Mouse (Mus musculus): ENCODE measurements around the gene Selenom. TPM values are rescaled to one million over a fixed set of nuclear protein-coding genes. Genes with fewer than 3 reads are reported as not detected.

Selenom gene
- polyA plus RNA-seq, 1 experiment from 2014 or later: 127 TPM

DNA sequence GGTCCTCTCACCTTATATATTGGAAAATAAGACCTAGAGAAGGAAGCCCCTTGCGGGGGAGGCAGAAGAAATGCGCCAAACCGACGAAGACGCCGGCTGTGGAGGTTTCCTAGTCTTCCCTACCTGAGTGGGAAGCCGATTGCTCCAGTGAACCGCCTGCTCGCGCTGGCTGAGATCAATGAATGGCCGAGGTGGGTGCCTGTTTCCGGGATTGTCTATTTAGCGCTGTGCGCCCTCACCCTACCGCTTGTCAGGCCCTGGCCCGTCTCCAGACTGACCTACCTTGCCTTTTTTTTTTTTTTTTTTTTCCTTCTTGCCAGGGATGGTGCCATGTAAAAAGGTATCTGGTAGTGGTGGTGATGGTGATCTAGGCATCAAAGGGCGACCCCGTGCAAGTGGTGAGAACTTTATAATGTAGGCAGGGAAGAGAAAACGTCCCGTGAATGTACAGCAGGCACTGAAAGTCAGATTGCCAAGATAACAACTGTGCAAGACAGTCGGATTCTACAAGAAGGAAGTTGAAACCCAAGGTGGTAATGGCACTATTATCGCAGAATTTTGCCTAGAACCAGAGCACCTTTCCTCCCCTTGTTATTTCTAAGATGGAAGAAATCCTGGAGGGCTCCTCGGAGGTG lies 26.1 kb downstream of the Selenom start, which contains the start of gene Smtn:
Gene Smtn (minus strand): TSS at position 162 of the 635 bp plus-strand sequence.
- Histone ChIP-seq H3K4me1 (ENCODE audit: control insufficient read depth, insufficient read depth, low read length) (no peaks in the 10 kb centered on the region), H3K9ac (replicated peaks; ENCODE audit: low read depth, low read length) (no peak within 1 kb of the TSS), H3K4me2 (ENCODE audit: low read depth, low read length) (peak within 1 kb of the TSS; percentile 68), H3K27ac (ENCODE audit: low read depth, low read length) (no peak within 1 kb of the TSS), H3K9me3 (ENCODE audit: control insufficient read depth, low read length) (no peaks in the 10 kb centered on the region), H3K4me3 (ENCODE audit: low read depth, low read length) (peak within 1 kb of the TSS; percentile 37), H3K36me3 (ENCODE audit: control insufficient read depth, insufficient read depth, low read length) (no peaks in the 10 kb centered on the region), H3K27me3 (ENCODE audit: control insufficient read depth, insufficient read depth, low read length) (no peaks in the 10 kb centered on the region)
- ATAC-seq (ENCODE audit: low read depth): no peak
- 92% methylated on average over 23 of the region's 23 CpGs for WGBS

DNA sequence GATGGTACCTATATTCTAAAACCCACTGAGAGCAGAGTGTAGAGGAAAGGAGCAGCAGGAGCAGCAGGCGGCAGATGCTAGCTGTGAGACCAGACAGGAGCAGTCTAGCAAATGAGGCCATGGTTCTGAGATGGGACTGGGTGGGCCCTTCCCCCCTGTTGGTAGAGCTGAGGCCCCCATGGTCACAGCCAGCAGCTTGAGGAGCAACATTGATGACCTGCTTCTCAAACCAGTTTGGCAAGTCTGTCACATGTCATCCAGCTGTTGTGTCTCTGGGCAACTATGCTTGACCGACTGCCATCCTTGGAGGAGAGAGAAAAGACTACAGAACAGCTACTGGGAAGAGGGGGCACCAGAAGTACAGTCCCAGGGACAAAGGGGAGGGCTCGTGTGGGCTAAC lies 27.4 kb downstream of the Selenom start:
- Histone ChIP-seq H3K9me3 (ENCODE audit: control insufficient read depth, low read length) (no peaks in the 10 kb centered on the region), H3K4me1 (ENCODE audit: control insufficient read depth, insufficient read depth, low read length) (no peaks in the 10 kb centered on the region), H3K4me3 (ENCODE audit: low read depth, low read length) (no peak overlapping the region), H3K27ac (ENCODE audit: low read depth, low read length) (no peak overlapping the region), H3K27me3 (ENCODE audit: control insufficient read depth, insufficient read depth, low read length) (no peaks in the 10 kb centered on the region), H3K4me2 (ENCODE audit: low read depth, low read length) (no peak overlapping the region), H3K36me3 (ENCODE audit: control insufficient read depth, insufficient read depth, low read length) (no peaks in the 10 kb centered on the region), H3K9ac (replicated peaks; ENCODE audit: low read depth, low read length) (no peak overlapping the region)
- 82% methylated on average over 3 of the region's 3 CpGs for WGBS
- ATAC-seq (ENCODE audit: low read depth): no peak

DNA sequence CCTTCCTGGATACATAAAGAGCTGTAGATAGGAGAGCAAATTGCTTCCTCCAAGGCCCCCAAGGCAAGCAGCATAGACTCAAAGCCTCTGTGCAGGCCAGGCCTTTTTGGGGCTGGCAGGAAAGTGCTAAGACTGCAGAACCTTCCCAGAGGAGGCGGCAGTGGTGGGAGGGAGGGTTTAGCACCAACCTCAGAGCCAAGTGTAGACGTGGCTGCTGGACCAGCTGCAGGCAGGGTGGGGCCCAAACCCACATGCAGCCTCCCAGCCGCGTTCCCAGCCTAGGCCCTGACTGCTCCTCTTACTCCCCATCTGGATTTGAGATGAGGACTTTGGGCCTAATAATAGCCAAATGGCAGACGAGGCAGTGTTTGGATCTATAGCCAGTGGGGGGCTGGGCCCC lies 28.5 kb downstream of the Selenom start:
- Histone ChIP-seq H3K4me1 (ENCODE audit: control insufficient read depth, insufficient read depth, low read length) (no peaks in the 10 kb centered on the region), H3K4me3 (ENCODE audit: low read depth, low read length) (no peak overlapping the region), H3K36me3 (ENCODE audit: control insufficient read depth, insufficient read depth, low read length) (no peaks in the 10 kb centered on the region), H3K27ac (ENCODE audit: low read depth, low read length) (no peak overlapping the region), H3K4me2 (ENCODE audit: low read depth, low read length) (no peak overlapping the region), H3K27me3 (ENCODE audit: control insufficient read depth, insufficient read depth, low read length) (no peaks in the 10 kb centered on the region), H3K9me3 (ENCODE audit: control insufficient read depth, low read length) (no peaks in the 10 kb centered on the region), H3K9ac (replicated peaks; ENCODE audit: low read depth, low read length) (no peak overlapping the region)
- 62% methylated on average over 5 of the region's 5 CpGs for WGBS
- no peak for ATAC-seq (ENCODE audit: low read depth)

DNA sequence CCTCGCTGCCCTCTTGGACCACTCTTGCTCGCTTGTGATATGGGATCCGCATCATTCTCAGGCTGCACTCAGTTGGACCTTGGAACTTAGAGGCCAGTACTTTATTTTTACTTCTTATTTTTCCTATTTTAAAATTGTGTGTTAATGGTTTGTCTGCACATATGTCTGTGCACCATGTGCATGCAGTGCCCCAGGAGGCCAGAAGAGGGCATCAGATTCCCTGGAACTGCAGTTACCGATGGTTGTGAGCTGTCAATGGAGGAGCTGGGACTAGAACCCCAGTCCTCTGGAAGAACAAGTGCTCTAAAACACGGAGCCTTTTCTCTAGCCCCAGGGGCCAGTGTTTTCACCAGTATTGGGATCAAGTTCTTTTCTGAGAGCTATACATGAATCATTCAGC lies 29.9 kb downstream of the Selenom start:
- Histone ChIP-seq H3K9ac (replicated peaks; ENCODE audit: low read depth, low read length) (no peak overlapping the region), H3K36me3 (ENCODE audit: control insufficient read depth, insufficient read depth, low read length) (no peaks in the 10 kb centered on the region), H3K4me2 (ENCODE audit: low read depth, low read length) (no peak overlapping the region), H3K4me1 (ENCODE audit: control insufficient read depth, insufficient read depth, low read length) (no peaks in the 10 kb centered on the region), H3K27me3 (ENCODE audit: control insufficient read depth, insufficient read depth, low read length) (no peaks in the 10 kb centered on the region), H3K4me3 (ENCODE audit: low read depth, low read length) (no peak overlapping the region), H3K27ac (ENCODE audit: low read depth, low read length) (no peak overlapping the region), H3K9me3 (ENCODE audit: control insufficient read depth, low read length) (no peaks in the 10 kb centered on the region)
- over 99% methylated on average over 5 of the region's 5 CpGs for WGBS
- no peak for ATAC-seq (ENCODE audit: low read depth)

DNA sequence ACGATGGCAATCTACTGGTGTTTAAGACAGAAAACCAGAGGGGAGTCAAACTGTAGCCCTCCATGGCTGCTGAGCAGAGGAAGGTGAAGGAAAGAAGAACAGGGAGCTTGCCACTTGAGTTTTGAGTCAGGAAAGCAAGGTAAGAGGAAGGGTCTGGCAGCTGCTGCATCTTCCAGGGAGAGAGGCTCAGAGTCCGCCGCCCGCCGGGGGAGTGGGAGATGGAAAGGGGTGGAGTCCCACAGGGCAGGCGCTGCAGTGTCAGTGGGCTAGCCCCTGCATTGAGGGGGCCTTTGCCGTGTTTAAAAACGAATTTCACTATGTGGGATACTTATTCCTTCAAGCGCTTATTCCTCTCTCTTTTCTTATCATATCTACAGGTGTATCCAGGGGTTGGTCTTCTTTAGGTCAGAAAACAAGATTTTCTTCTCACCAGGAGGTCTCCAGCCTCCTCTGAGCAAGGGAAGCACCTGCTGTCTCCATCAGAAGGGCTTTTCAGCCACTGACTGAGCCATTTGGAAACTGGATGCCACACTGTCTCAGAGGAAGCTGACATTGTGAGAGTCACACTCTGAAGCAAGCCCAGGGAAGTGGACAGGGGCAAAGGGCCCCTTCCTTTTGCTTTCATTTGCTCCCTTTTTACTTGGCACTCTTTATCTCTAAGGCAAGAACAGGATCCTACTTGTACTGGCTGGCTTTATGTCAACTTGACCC lies 31.2 kb downstream of the Selenom start:
- no peak for ATAC-seq (ENCODE audit: low read depth)
- no peak overlapping the region for H3K4me3 ChIP-seq (ENCODE audit: low read depth, low read length)
- H3K27ac ChIP-seq (ENCODE audit: low read depth, low read length): no peak overlapping the region
- no peaks in the 10 kb centered on the region for H3K27me3 ChIP-seq (ENCODE audit: control insufficient read depth, insufficient read depth, low read length)
- H3K36me3 ChIP-seq (ENCODE audit: control insufficient read depth, insufficient read depth, low read length): no peaks in the 10 kb centered on the region
- WGBS: 21% methylated on average over 9 of the region's 9 CpGs
- H3K4me1 ChIP-seq (ENCODE audit: control insufficient read depth, insufficient read depth, low read length): no peaks in the 10 kb centered on the region
- H3K9me3 ChIP-seq (ENCODE audit: control insufficient read depth, low read length): no peaks in the 10 kb centered on the region
- H3K4me2 ChIP-seq (ENCODE audit: low read depth, low read length): no peak overlapping the region
- H3K9ac ChIP-seq (replicated peaks; ENCODE audit: low read depth, low read length): no peak overlapping the region

DNA sequence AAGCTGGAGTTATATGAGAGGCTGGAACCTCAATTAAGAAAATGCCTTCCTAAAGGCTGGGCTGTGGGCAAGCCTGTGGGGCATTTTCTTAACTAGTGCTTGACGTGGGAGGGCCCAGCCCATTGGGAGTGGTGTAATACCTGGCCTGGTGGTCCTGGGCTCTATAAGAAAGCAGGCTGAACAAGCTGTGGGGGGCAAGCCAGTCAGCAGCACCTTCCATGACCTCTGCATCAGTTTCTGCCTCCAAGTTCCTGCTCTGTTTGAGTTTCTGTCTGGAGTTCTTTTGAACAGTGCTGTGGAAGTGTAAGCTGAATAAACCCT lies 31.7 kb downstream of the Selenom start:
- Histone ChIP-seq H3K36me3 (ENCODE audit: control insufficient read depth, insufficient read depth, low read length) (no peaks in the 10 kb centered on the region), H3K27ac (ENCODE audit: low read depth, low read length) (no peak overlapping the region), H3K9me3 (ENCODE audit: control insufficient read depth, low read length) (no peaks in the 10 kb centered on the region), H3K27me3 (ENCODE audit: control insufficient read depth, insufficient read depth, low read length) (no peaks in the 10 kb centered on the region), H3K9ac (replicated peaks; ENCODE audit: low read depth, low read length) (no peak overlapping the region), H3K4me3 (ENCODE audit: low read depth, low read length) (no peak overlapping the region), H3K4me2 (ENCODE audit: low read depth, low read length) (no peak overlapping the region), H3K4me1 (ENCODE audit: control insufficient read depth, insufficient read depth, low read length) (no peaks in the 10 kb centered on the region)
- no peak for ATAC-seq (ENCODE audit: low read depth)
- 22% methylated on average over 1 of the region's 1 CpGs for WGBS

DNA sequence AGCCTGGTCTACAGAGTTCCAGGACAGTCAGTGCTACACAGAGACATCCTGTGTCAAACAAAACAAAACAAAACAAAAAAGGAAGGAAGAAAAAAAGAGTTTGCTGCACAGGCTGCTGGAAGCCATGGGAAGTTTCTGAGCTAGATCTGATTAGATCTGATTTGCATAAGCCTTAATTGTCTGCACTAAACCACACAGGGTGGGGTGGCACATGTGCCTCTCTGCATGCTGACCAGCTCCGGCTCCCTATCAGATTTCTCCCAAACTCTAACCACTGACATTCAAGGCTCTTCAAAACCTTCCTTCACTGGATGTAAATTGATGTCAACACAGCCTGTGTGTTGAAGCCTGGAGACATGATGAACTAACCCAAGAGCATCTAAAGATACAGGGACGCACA lies 32.6 kb downstream of the Selenom start:
- no peak overlapping the region for H3K9ac ChIP-seq (replicated peaks; ENCODE audit: low read depth, low read length)

DNA sequence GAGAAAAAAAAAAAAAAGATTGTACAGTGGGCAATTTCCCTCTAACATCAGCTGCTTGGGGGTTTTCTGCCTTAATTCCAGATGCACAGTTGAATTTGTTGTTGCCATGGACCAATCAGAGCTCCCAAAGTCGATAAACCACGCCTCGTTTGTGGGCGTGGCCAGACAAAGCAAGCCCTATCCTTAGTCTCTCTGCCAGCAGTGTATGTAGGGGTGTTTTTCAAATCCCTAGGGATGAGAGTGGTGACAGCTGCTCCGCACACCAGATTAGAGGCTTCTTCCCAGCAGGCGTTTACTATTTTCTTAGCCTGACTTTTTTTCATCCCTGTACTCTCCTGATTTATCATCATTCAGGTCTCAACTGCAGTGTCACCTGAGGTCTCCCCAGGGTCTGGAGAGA lies 33.5 kb downstream of the Selenom start:
- no peak overlapping the region for H3K4me2 ChIP-seq (ENCODE audit: low read depth, low read length)
- no peaks in the 10 kb centered on the region for H3K9me3 ChIP-seq (ENCODE audit: control insufficient read depth, low read length)
- ATAC-seq (ENCODE audit: low read depth): peak; percentile 54; the same call in 1 of the 2 replicates
- no peaks in the 10 kb centered on the region for H3K36me3 ChIP-seq (ENCODE audit: control insufficient read depth, insufficient read depth, low read length)
- no peaks in the 10 kb centered on the region for H3K4me1 ChIP-seq (ENCODE audit: control insufficient read depth, insufficient read depth, low read length)
- no peak overlapping the region for H3K9ac ChIP-seq (replicated peaks; ENCODE audit: low read depth, low read length)
- 48% methylated on average over 6 of the region's 6 CpGs for WGBS
- H3K4me3 ChIP-seq (ENCODE audit: low read depth, low read length): no peak overlapping the region
- H3K27ac ChIP-seq (ENCODE audit: low read depth, low read length): no peak overlapping the region
- no peaks in the 10 kb centered on the region for H3K27me3 ChIP-seq (ENCODE audit: control insufficient read depth, insufficient read depth, low read length)

More for the DNA sequence above, 32.6 kb downstream of the Selenom start:
- Histone ChIP-seq H3K4me3 (ENCODE audit: low read depth, low read length) (no peak overlapping the region), H3K36me3 (ENCODE audit: control insufficient read depth, insufficient read depth, low read length) (no peaks in the 10 kb centered on the region), H3K27ac (ENCODE audit: low read depth, low read length) (no peak overlapping the region), H3K9me3 (ENCODE audit: control insufficient read depth, low read length) (no peaks in the 10 kb centered on the region), H3K4me1 (ENCODE audit: control insufficient read depth, insufficient read depth, low read length) (no peaks in the 10 kb centered on the region), H3K4me2 (ENCODE audit: low read depth, low read length) (no peak overlapping the region), H3K27me3 (ENCODE audit: control insufficient read depth, insufficient read depth, low read length) (no peaks in the 10 kb centered on the region)
- ATAC-seq (ENCODE audit: low read depth): no peak
- WGBS: 91% methylated on average over 2 of the region's 2 CpGs

DNA sequence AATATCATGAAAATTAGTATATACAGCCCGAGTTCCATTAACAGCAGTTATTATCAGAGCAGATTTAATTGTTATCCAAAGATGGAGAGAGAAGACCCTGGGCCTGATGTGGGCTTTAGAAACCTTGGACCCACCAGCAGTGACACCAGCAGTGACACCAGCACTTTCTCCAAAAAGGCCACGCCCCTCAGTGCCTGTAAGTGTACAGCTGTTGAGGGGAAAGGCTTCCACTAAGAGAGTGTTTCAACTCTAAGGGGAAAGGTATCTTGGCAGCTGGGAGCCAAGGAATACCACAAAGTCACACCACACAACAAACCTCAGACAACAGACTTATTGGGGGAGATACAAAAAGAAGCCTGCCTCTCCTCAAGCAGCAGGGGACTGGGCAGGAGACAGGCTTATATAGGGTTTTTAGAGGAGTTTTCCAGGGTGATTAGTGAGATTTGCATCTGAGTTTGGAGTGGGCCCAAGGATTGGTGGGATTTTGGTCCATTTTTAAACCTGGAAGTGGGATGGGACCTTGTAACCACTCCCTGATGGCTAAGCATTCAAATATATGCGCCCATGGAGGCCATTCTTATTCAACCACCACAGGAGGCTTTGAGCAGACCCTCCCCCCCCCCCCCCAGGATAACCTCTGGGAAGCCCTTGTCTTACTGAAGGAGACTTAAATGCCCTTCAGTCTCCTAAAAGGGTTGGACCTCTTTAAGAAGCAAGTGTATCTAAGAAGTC lies 34.2 kb downstream of the Selenom start:
- Histone ChIP-seq H3K36me3 (ENCODE audit: control insufficient read depth, insufficient read depth, low read length) (no peaks in the 10 kb centered on the region), H3K9ac (replicated peaks; ENCODE audit: low read depth, low read length) (no peak overlapping the region), H3K27ac (ENCODE audit: low read depth, low read length) (no peak overlapping the region), H3K4me2 (ENCODE audit: low read depth, low read length) (no peak overlapping the region), H3K4me1 (ENCODE audit: control insufficient read depth, insufficient read depth, low read length) (no peaks in the 10 kb centered on the region), H3K9me3 (ENCODE audit: control insufficient read depth, low read length) (no peaks in the 10 kb centered on the region), H3K4me3 (ENCODE audit: low read depth, low read length) (no peak overlapping the region), H3K27me3 (ENCODE audit: control insufficient read depth, insufficient read depth, low read length) (no peaks in the 10 kb centered on the region)
- WGBS: 60% methylated on average over 3 of the region's 3 CpGs
- no peak for ATAC-seq (ENCODE audit: low read depth)
